Mouse (Mus musculus): ENCODE measurements at regions not wholly inside any gene's neighbourhood (a gene's known extent, or its start where the extent isn't known, plus 50 kb on each side); places are given as distances from the start of the nearest gene placed in this dataset.

DNA sequence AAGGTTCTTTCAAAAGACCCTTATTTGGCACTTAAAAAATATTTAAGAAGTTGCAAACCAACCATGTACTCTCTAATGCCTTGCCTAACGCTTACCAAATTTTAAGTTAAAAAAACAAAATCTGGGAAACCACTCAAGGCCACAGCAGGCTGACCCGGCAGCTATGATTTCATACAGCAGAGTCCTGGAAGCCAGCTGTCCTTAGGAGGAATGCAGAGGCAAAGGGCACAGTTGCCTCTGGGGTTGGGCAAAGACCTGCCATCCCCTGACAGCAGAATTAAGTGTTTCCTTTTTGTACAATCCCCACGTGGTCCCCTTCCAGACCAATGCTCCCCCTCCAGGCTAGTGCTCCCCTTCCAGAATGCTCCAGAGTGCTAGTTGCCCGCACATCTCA is 348.8 kb upstream of the BB014433 start:
- no peaks in the 10 kb centered on the region for H3K36me3 ChIP-seq
- no peaks in the 10 kb centered on the region for H3K27me3 ChIP-seq (ENCODE audit: low read depth, poor library complexity, severe bottlenecking)
- peaks cover 13% of the 10 kb centered on the region for H3K4me1 ChIP-seq
- DNase-seq (ENCODE audit: low spot score) = no peak
- WGBS = 74% methylated on average over 4 of the region's 4 CpGs
- H3K27ac ChIP-seq (replicated peaks) = no peak overlapping the region
- H3K4me3 ChIP-seq = no peak overlapping the region
- H3K9me3 ChIP-seq (replicated peaks) = no peaks in the 10 kb centered on the region

DNA sequence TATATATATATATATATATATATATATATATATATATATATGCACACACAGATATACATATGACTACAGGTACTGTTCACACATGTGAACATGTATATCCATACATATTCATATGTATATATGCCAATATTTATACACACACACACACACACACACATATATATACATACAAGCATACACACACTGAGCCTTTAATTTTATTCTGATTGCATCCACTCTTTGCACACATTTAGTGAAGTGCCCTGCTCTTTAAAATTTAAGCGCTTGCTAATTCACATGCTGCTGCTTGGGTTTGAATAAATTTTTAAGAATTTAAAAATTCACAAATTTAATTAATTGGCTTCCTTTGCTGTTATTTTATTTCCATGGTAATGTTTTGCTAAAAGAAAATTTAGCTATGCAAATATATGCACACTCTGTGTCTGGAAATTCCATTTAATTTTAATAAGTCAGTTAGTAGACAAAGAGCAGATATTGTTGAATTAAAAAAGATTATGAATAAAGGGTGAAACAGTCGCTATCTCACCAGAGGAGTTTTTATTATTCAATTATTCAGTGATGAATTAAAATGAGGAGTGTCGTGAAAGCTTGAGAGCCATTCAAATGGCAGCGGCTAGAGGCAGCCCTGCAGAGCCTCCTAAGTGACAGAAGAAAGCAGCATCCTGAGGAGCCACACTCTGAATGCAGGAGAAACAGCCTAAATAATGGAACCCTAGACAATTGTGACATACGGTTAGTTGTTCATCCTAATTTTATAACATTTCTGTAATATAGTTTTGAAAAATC is 348.3 kb upstream of the BB014433 start:
- no peak overlapping the region for H3K27ac ChIP-seq (replicated peaks)
- peaks cover 13% of the 10 kb centered on the region for H3K4me1 ChIP-seq
- no peaks in the 10 kb centered on the region for H3K36me3 ChIP-seq
- DNase-seq (ENCODE audit: low spot score) = no peak
- WGBS = 83% methylated on average over 5 of the region's 5 CpGs
- no peaks in the 10 kb centered on the region for H3K27me3 ChIP-seq (ENCODE audit: low read depth, poor library complexity, severe bottlenecking)
- H3K4me3 ChIP-seq = no peak overlapping the region
- no peaks in the 10 kb centered on the region for H3K9me3 ChIP-seq (replicated peaks)

DNA sequence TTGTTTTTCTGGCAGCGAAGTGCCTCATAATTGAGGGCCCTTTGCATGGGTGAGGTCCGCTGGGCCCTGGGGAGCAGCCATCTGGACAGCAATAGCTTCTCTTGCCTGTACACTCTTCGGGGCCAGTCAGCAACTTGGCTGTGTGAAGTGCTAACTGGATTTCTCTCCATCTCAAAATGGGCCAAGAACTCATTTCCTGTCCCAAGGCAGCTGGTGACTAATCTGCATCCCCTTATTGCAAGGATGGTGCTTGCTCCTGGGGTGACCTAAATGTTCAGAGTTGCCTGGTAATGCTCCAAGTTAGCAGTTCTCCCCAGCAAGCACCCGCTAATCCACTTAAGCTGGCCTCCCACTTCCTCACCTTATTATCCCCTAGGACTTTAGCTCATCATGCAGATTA is 346.2 kb upstream of the BB014433 start:
- WGBS = 43% methylated on average over 4 of the region's 4 CpGs
- H3K4me3 ChIP-seq = no peak overlapping the region
- H3K27me3 ChIP-seq (ENCODE audit: low read depth, poor library complexity, severe bottlenecking) = no peaks in the 10 kb centered on the region
- H3K36me3 ChIP-seq = no peaks in the 10 kb centered on the region
- H3K9me3 ChIP-seq (replicated peaks) = no peaks in the 10 kb centered on the region
- H3K4me1 ChIP-seq = peaks cover 13% of the 10 kb centered on the region
- no peak overlapping the region for H3K27ac ChIP-seq (replicated peaks)
- DNase-seq (ENCODE audit: low spot score) = no peak

DNA sequence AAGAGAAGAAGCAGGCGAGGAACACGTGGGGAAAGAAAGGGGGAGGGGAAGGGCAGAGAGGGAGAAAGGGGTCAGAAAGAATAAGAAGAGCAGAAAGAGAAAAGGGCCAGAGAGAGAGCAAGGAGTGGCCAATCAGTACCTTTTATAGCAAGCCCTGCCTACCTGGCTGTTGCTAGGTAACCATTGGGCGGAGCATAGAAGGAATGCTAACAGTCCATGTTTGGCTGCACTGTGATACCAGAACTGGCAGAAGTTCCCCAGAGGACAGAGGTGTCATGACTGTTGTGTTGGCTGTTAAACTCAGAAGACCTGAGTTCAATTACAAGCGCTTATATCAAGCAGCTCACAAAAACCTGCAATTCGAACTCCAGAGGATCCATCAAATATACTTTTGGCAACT is 342.9 kb upstream of the BB014433 start:
- no peak for DNase-seq (ENCODE audit: low spot score)
- Histone ChIP-seq H3K4me1 (peaks cover 13% of the 10 kb centered on the region), H3K9me3 (replicated peaks) (no peaks in the 10 kb centered on the region), H3K4me3 (no peak overlapping the region), H3K27me3 (ENCODE audit: low read depth, poor library complexity, severe bottlenecking) (no peaks in the 10 kb centered on the region), H3K36me3 (no peaks in the 10 kb centered on the region), H3K27ac (replicated peaks) (no peak overlapping the region)
- WGBS = 82% methylated on average over 5 of the region's 5 CpGs

DNA sequence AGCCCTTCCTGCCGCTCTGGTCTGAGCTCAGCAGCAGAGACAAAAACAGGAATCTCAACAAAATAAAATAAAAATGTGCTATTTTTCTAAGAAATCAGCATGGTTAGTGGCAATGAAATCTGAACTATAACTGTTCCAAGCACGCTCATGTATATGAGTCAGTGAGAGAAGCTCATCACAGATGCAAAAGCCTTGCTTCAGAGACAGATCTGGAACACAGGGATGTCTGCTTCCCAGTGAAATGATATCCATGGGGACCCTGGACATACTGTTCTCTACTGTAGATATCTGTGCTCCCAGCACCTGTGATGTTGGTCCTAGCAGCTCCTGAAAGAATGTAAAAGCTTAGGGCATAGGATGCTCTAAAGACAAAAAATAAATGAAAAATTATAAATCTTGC is 321.2 kb upstream of the BB014433 start:
- Histone ChIP-seq H3K4me1 (no peaks in the 10 kb centered on the region), H3K36me3 (no peaks in the 10 kb centered on the region), H3K27ac (replicated peaks) (no peak overlapping the region), H3K27me3 (ENCODE audit: low read depth, poor library complexity, severe bottlenecking) (no peaks in the 10 kb centered on the region), H3K9me3 (replicated peaks) (no peaks in the 10 kb centered on the region), H3K4me3 (no peak overlapping the region)
- DNase-seq (ENCODE audit: low spot score) = no peak
- 81% methylated on average over 2 of the region's 2 CpGs for WGBS

DNA sequence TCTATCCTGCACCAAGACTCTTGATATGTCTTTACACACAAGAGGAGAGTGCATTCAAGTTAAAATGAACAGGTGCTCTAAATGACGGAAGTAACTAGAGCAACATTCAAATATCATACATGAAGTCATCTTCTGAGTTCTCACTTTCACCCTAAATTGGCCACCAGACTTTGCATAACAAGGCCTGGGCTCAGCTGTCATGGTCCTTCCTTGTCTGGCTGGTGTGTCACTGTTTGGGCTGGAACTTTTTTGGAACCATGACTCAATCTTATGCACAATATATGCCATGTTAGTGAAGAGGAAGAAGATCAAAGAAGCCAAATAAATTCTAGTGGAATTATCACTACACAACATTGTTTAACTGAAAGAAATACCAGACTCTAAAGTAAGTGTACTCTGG is 318.7 kb upstream of the BB014433 start:
- Histone ChIP-seq H3K9me3 (replicated peaks) (no peaks in the 10 kb centered on the region), H3K27me3 (ENCODE audit: low read depth, poor library complexity, severe bottlenecking) (no peaks in the 10 kb centered on the region), H3K4me1 (no peaks in the 10 kb centered on the region), H3K27ac (replicated peaks) (no peak overlapping the region), H3K36me3 (no peaks in the 10 kb centered on the region), H3K4me3 (no peak overlapping the region)
- DNase-seq (ENCODE audit: low spot score) = no peak
- 100% methylated on average over 1 of the region's 1 CpGs for WGBS

DNA sequence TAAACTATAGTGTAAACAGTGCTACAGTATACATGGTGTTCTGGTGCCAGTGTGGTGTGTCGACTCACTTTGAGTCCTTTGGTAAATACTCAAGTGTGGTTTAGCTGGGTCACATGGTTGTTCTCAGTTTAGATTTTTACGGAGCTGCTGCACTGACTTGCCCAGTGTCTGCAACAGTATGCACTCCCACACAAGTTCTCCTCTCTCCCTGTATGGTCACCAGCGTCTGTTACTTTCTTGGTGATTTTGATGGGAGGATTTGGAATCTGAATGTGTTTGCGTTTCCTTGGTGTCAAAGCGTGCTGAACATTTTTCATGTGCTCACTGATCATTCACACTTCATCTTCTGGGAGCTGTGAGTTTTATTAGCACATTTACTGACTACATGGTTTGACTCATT is 298.3 kb upstream of the BB014433 start:
- Histone ChIP-seq H3K4me3 (no peak overlapping the region), H3K27ac (replicated peaks) (no peak overlapping the region), H3K27me3 (ENCODE audit: low read depth, poor library complexity, severe bottlenecking) (no peaks in the 10 kb centered on the region), H3K36me3 (no peaks in the 10 kb centered on the region), H3K9me3 (replicated peaks) (no peaks in the 10 kb centered on the region), H3K4me1 (no peaks in the 10 kb centered on the region)
- no peak for DNase-seq (ENCODE audit: low spot score)
- 91% methylated on average over 5 of the region's 5 CpGs for WGBS

DNA sequence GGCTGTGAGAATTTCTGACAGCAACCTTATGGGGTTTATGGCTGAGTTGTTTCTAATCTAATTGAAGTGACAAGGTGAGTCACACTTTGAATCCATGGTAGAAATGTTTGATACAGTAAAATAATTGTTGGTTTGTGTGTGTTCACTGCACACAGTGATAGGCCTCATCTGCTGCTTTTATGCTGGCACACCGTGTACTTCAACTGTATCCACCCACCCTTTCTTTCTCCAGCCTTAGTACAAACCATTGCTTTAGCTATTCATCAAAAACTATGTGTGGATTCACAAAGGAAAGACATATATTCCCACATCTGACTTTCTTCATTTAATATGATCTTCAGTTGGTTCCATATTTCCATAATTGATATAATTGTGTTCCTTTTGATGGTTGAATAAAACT is 297.7 kb upstream of the BB014433 start:
- no peaks in the 10 kb centered on the region for H3K4me1 ChIP-seq
- no peak overlapping the region for H3K27ac ChIP-seq (replicated peaks)
- H3K9me3 ChIP-seq (replicated peaks) = no peaks in the 10 kb centered on the region
- no peak overlapping the region for H3K4me3 ChIP-seq
- WGBS = 86% methylated on average over 1 of the region's 1 CpGs
- DNase-seq (ENCODE audit: low spot score) = no peak
- H3K27me3 ChIP-seq (ENCODE audit: low read depth, poor library complexity, severe bottlenecking) = no peaks in the 10 kb centered on the region
- no peaks in the 10 kb centered on the region for H3K36me3 ChIP-seq

DNA sequence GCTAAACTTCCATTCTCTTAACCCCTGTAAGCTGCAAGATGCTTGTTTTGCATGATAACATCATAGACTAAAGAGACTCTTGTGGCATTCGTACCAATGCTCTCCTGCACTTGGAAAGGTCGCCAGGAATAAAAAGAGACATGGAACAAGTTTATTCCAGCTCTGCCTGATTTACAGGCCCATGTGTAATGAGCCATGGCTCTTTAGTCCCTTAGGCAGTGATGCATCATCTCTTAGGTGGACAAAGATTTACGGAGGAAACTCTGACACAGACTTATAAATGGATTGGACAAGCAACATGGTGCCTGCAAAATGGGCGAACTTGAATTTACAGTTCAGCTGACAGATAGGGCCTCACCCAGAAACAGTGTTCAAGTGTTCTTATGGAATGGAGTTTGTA is 288.7 kb upstream of the BB014433 start:
- 85% methylated on average over 4 of the region's 4 CpGs for WGBS
- DNase-seq (ENCODE audit: low spot score) = no peak
- H3K36me3 ChIP-seq = no peaks in the 10 kb centered on the region
- no peak overlapping the region for H3K27ac ChIP-seq (replicated peaks)
- no peaks in the 10 kb centered on the region for H3K4me1 ChIP-seq
- no peak overlapping the region for H3K4me3 ChIP-seq
- H3K9me3 ChIP-seq (replicated peaks) = no peaks in the 10 kb centered on the region
- H3K27me3 ChIP-seq (ENCODE audit: low read depth, poor library complexity, severe bottlenecking) = no peaks in the 10 kb centered on the region

DNA sequence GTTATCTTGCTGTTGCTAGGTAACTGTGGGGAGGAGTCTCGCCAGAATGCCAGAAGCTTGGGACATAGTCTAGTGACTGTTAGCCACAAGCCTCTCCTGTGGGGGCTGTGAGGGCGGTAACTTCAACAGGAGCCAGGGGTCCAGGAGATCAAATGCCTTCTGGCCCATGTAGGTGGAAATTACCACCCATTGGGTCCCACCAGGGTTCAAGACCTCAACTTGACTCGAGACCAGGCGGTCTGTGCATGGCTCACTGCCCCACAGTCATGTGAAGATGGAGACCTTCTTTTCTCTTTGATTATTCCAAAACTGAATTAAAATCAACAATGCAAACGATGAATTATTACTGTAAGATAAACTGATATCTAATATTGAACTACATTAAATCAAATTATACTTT is 281.4 kb upstream of the BB014433 start:
- no peak for DNase-seq (ENCODE audit: low spot score)
- H3K27me3 ChIP-seq (ENCODE audit: low read depth, poor library complexity, severe bottlenecking) = no peaks in the 10 kb centered on the region
- no peak overlapping the region for H3K4me3 ChIP-seq
- H3K9me3 ChIP-seq (replicated peaks) = no peaks in the 10 kb centered on the region
- no peaks in the 10 kb centered on the region for H3K36me3 ChIP-seq
- H3K27ac ChIP-seq (replicated peaks) = no peak overlapping the region
- H3K4me1 ChIP-seq = peaks cover 12% of the 10 kb centered on the region
- WGBS = 46% methylated on average over 5 of the region's 5 CpGs

DNA sequence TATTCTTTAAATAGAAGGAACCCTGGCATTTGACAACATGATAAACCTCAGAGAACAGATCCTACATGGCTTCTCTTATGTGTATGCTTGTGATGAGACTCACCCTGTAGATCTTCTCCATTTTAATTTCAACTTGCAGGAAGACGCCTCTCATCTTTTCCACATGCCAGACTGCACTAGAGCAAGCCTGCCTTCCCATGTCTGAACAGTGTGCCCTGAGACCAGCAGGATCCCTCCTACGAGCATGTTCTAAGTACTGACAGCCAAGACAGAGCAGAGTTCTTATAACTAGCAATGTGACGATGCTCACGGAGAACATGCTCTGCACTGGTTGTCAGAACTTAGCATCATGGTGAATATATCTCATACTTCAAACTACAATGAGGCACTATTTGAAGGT is 277.5 kb upstream of the BB014433 start:
- Histone ChIP-seq H3K4me3 (no peak overlapping the region), H3K36me3 (no peaks in the 10 kb centered on the region), H3K27me3 (ENCODE audit: low read depth, poor library complexity, severe bottlenecking) (no peaks in the 10 kb centered on the region), H3K27ac (replicated peaks) (no peak overlapping the region), H3K4me1 (peaks cover 12% of the 10 kb centered on the region), H3K9me3 (replicated peaks) (no peaks in the 10 kb centered on the region)
- DNase-seq (ENCODE audit: low spot score) = no peak
- WGBS = 92% methylated on average over 4 of the region's 4 CpGs

DNA sequence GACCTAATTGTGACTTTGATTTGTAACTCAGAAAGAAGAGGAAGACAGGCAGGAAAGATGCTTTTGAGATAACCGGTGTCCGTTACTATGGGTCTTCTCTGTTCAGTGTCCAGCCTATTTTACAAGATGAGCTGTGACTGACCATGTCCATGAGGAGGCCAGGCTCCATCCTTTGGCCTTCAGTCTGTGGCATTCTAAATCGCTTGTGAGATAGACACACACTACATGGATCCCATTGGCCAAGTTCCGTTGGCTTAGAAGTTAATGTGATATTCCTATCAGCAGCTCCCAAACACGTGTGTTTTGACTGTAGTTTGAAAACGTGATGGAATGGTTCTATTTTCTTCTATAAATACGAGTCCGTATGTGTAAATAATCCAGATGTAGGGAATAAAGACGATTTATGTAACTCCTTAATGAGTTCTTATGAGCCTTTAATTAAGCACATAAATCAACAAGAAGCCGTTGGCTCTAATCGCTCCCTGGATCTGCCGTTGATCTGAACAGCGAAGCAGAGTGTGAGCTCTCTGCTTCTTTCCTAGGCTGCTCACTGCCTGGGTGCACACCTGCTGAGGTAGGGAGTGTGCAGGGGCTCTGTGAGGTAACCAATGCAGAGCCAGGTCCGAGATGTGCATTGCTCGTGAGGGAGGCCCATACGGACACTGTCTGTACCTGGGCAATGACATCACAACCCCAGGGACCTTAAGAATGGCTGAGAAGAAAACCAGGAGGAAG is 272.4 kb upstream of the BB014433 start:
- Histone ChIP-seq H3K9me3 (replicated peaks) (no peaks in the 10 kb centered on the region), H3K27ac (replicated peaks) (no peak overlapping the region), H3K36me3 (no peaks in the 10 kb centered on the region), H3K4me1 (no peaks in the 10 kb centered on the region), H3K27me3 (ENCODE audit: low read depth, poor library complexity, severe bottlenecking) (no peaks in the 10 kb centered on the region), H3K4me3 (no peak overlapping the region)
- WGBS = 91% methylated on average over 16 of the region's 16 CpGs
- DNase-seq (ENCODE audit: low spot score) = no peak

DNA sequence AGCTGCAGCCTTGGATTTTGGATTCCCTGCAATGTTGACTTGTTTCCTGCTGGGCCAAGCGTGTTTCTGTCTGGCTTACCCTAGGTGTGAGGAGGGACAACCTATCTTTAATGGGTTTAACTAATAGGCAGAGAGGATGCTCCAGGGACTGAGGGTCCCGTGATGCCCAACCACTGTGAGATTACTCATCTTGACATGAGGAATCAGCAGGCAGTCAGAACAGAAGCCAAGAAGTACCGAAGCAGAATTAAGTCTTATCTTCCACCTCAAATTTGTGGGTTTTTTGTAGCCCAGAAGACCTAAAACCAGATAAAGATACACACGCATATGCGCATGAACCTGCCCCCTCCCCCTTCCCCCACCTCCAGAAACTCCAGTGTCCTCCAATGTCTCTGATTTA is 267.6 kb upstream of the BB014433 start:
- Histone ChIP-seq H3K4me1 (no peaks in the 10 kb centered on the region), H3K27me3 (ENCODE audit: low read depth, poor library complexity, severe bottlenecking) (no peaks in the 10 kb centered on the region), H3K9me3 (replicated peaks) (no peaks in the 10 kb centered on the region), H3K27ac (replicated peaks) (no peak overlapping the region), H3K4me3 (no peak overlapping the region), H3K36me3 (no peaks in the 10 kb centered on the region)
- WGBS = 83% methylated on average over 5 of the region's 5 CpGs
- no peak for DNase-seq (ENCODE audit: low spot score)

Measured in midbrain, embryonic 10.5 days (tissue).